Mouse (Mus musculus) limb, embryonic 14.5 days (tissue): ENCODE measurements around the gene Rab20. TPM values are rescaled to one million over a fixed set of nuclear protein-coding genes. Genes with fewer than 3 reads are reported as not detected.
A peak's percentile ranks its signal among the peaks of the same experiment; 100 is the strongest.
"Not testable (repeated sequence)": the region's sequence is repeated elsewhere in the genome, so short reads cannot be mapped to it uniquely, and the experiment has no call there.

ENCODE experiments used
- ATAC-seq: fragments of 200-750 bp; cut with Nextera tagmentation; 2 replicates; pipeline ENCODE4 v1.8.0; 2017; ENCODE audit warnings: low read depth, moderate number of reproducible peaks, moderate TSS enrichment; ENCODE audit not compliant: low FRiP score
- DNase-seq: peaks from one replicate; pipeline ENCODE4 v3.0.0-alpha.2; 2015; ENCODE audit warnings: low spot score
- H3K27ac ChIP-seq: fragments of 300-500 bp; sonication (generic); replicated peaks from 2 replicates; pipeline ENCODE4 v1.5.1; 2014; ENCODE audit warnings: low read depth, mild to moderate bottlenecking, low read length, moderate library complexity, mixed read lengths
- H3K27me3 ChIP-seq: fragments of 300-500 bp; sonication (generic); 2 replicates; pipeline ENCODE4 v1.6.1; 2014; ENCODE audit warnings: low read length, mixed read lengths; ENCODE audit not compliant: control insufficient read depth, insufficient read depth
- H3K36me3 ChIP-seq: fragments of 300-500 bp; sonication (generic); 2 replicates; pipeline ENCODE4 v1.6.1; 2014; ENCODE audit warnings: mild to moderate bottlenecking, low read length, moderate library complexity, mixed read lengths; ENCODE audit not compliant: control insufficient read depth, insufficient read depth
- H3K4me1 ChIP-seq: fragments of 300-500 bp; sonication (generic); 2 replicates; pipeline ENCODE4 v1.6.1; 2014; ENCODE audit warnings: antibody characterized with exemption, low read length, mixed read lengths; ENCODE audit not compliant: control insufficient read depth, insufficient read depth
- H3K4me2 ChIP-seq: fragments of 300-500 bp; sonication (generic); replicated peaks from 2 replicates; pipeline ENCODE4 v1.6.1; 2014; ENCODE audit warnings: low read depth, mild to moderate bottlenecking, low read length, moderate library complexity; ENCODE audit not compliant: severe bottlenecking
- H3K4me3 ChIP-seq: fragments of 300-500 bp; sonication (generic); replicated peaks from 2 replicates; pipeline ENCODE4 v1.5.1; 2014; ENCODE audit warnings: low read length
- H3K9ac ChIP-seq: fragments of 300-500 bp; sonication (generic); 2 replicates; pipeline ENCODE4 v1.6.1; 2014; ENCODE audit warnings: mild to moderate bottlenecking, low read depth, low read length, moderate library complexity; ENCODE audit not compliant: severe bottlenecking
- H3K9me3 ChIP-seq: fragments of 300-500 bp; sonication (generic); 2 replicates; pipeline ENCODE4 v1.6.1; 2016; ENCODE audit warnings: low read length; ENCODE audit not compliant: control insufficient read depth
- POLR2A ChIP-seq: fragments of 200-500 bp; IDR thresholded peaks from 2 replicates; pipeline ENCODE4 v1.8.0; 2012; ENCODE audit warnings: inconsistent platforms, mild to moderate bottlenecking, moderate library complexity, borderline replicate concordance; ENCODE audit not compliant: insufficient read depth, insufficient read length; ENCODE audit errors: extremely low read depth
- WGBS: fragments of 180-500 bp; shearing (Covaris S2); extraction: QIAGEN DNeasy Blood & Tissue Kit; methylation state at CpG from one replicate; pipeline ENCODE4 v1.1.7; 2014; 5-methylcytosine and 5-hydroxymethylcytosine counted together
- polyA plus RNA-seq, 2 experiments: library from polyadenylated mRNA; depleted of rRNA in 1 of 2; stranded (reverse) in 1 of 2; unstranded in 1 of 2; fragments of >200 nt; fragmentation: Nextera tagmentation in 1 of 2; extraction: Ambion mirVana in 1 of 2; gene quantifications; 2 replicates each; pipeline versions ENCODE4 v1.2.1 to v1.2.3; 2012 to 2014

The Rab20 gene
- polyA plus RNA-seq, 2 experiments, result 1.6 to 2.1 TPM

DNA sequence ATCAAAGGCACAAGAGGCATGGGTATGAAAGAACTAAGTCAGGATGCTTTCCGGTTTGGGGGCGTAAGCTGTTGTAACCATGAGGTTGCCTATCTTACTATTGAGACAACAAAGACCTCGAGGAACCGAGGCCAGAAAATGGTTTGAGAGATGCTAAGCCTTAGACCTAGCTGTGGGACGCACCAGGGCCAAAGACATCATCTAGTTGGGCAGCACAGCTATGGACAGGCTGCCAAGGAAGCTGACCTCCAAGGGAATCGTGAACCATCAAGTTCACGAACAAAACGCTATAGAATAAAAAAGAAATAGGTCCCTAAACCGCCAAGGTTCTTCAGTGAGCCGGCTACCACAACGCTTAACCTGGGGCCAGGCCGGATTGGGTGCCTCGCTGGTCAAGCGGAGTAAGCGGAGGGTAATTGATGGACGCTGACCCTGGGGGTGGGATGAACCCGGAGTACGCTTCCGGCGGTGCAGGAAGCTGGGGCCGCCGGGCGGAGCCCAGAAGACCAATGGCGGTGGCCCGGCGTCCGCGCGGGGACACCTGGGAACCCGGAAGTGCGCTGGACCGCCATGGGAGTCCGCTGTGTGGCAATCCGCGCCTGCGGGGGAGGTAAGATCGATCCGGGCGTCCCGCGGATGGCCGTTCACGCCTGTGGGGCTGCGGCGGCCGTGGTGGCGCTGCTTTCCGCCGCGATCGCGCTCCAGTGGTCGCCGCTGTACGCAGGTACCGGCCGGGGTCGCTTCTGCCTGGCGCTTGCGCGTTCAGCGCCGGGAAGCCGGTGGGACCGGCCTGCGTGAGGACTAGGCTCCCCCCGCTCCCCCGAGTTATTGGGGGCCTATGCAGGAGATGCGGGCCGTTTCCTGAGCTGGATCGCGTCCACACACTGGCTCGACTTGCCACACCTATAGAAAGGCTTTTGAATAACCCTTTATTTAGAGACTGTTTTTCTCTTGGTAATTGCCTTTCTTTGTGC, 18.8 kb upstream of the Rab20 start, which contains the start of gene Naxd:
Gene Naxd (plus strand): TSS at position 490 of the 974 bp plus-strand sequence.
- peaks cover 3% of the 10 kb centered on the region; the same call in 1 of the 2 replicates for H3K36me3 ChIP-seq
- peaks cover 12% of the 10 kb centered on the region for H3K4me1 ChIP-seq
- peak; percentile 91 for DNase-seq
- H3K27me3 ChIP-seq, result no peaks in the 10 kb centered on the region
- ATAC-seq, result peak; percentile 95
- peak within 1 kb of the TSS; percentile 33 for H3K27ac ChIP-seq
- peak within 1 kb of the TSS; percentile 78 for H3K4me2 ChIP-seq
- peak; percentile 69; the same call in 1 of the 2 replicates for TF ChIP-seq POLR2A
- H3K9ac ChIP-seq, result peak within 1 kb of the TSS; percentile 77
- 4% methylated on average over 59 of the region's 73 CpGs for whole genome bisulfite sequencing
- no peaks in the 10 kb centered on the region for H3K9me3 ChIP-seq
- H3K4me3 ChIP-seq, result peak within 1 kb of the TSS; percentile 87

DNA sequence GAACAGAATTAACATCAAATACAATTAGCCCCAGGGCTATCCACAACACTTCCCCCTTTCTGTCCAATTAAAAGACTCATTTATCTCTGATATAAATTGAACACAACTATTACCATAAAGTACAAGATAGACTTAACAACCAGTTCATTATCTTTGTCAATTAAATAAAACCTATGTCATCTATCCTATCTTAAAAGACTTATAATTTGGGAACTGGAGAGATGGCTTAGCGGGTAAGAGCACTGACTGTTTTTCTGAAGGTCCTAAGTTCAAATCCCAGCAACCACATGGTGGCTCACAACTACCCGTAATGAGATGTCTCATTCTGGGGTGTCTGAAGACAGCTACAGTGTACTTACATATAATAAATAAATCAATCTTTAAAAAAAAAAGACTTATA, 13.8 kb upstream of the Rab20 start:
- H3K4me2 ChIP-seq, H3K27ac ChIP-seq, DNase-seq, ATAC-seq, H3K27me3 ChIP-seq, H3K9ac ChIP-seq, H3K9me3 ChIP-seq, H3K4me3 ChIP-seq, H3K36me3 ChIP-seq, H3K4me1 ChIP-seq: not testable (repeated sequence)
- WGBS, result 84% methylated on average over 2 of the region's 2 CpGs

DNA sequence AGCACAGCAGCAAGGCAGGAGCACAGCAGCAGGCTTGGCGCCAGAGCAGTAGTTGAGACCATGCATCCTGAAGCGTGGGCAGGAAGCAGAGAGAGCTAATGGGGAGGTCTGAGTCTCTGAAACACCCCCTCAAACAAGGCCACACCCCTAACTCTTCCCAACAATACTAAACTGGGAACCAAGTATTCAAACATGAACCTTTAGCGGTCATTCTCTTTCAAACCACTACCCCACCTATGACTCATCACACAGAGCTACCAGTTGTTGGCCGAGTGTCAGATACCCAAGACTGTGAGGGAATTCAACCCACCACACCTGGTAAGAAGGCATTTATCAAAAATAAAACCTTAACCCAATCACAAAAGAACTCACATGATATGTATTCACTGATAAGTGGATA, 8.7 kb upstream of the Rab20 start:
- H3K27me3 ChIP-seq, result peaks cover 5% of the 10 kb centered on the region; the same call in 1 of the 2 replicates
- no peak for ATAC-seq
- H3K9ac ChIP-seq, result no peak overlapping the region
- WGBS, result 63% methylated on average over 4 of the region's 4 CpGs
- H3K36me3 ChIP-seq, result no peaks in the 10 kb centered on the region
- no peak overlapping the region for H3K27ac ChIP-seq
- no peaks in the 10 kb centered on the region for H3K4me1 ChIP-seq
- no peak for TF ChIP-seq POLR2A
- H3K4me2 ChIP-seq, result no peak overlapping the region
- no peaks in the 10 kb centered on the region for H3K9me3 ChIP-seq
- no peak overlapping the region for H3K4me3 ChIP-seq
- DNase-seq, result no peak

DNA sequence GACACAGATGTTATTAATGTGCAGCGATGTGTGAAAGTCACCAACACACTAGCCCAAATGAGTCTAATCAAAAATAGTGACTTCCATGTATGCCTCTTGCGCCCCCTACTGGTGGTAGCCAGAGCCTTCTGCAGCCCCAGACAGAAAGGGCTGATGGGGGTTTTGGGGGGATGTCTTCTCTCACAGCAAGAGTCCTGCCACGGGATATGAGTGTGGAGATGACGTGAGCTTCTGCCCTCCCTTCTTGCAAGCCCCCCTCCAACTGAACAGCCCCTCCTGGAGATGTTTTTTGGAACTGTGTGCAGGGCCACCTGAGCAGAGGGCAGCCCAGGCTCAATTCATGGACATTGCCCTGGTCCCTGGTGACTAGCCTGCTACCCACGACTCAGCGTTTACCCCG, 7.6 kb upstream of the Rab20 start:
- DNase-seq, result peak; percentile 65
- Histone ChIP-seq H3K27ac (no peak overlapping the region), H3K4me2 (no peak overlapping the region), H3K36me3 (no peaks in the 10 kb centered on the region), H3K9me3 (no peaks in the 10 kb centered on the region), H3K4me1 (no peaks in the 10 kb centered on the region), H3K9ac (no peak overlapping the region), H3K27me3 (peaks cover 5% of the 10 kb centered on the region; the same call in 1 of the 2 replicates), H3K4me3 (no peak overlapping the region)
- no peak for TF ChIP-seq POLR2A
- ATAC-seq, result no peak
- 24% methylated on average over 7 of the region's 7 CpGs for WGBS

GRCm38 (mm10) chr8:11482537-11482936, 4.0 kb upstream of the Rab20 start:
- Histone ChIP-seq H3K36me3 (no peaks in the 10 kb centered on the region), H3K4me1 (peaks cover 9% of the 10 kb centered on the region), H3K4me2 (no peak overlapping the region), H3K9me3 (no peaks in the 10 kb centered on the region), H3K9ac (no peak overlapping the region), H3K27me3 (peaks cover 24% of the 10 kb centered on the region), H3K4me3 (no peak overlapping the region), H3K27ac (no peak overlapping the region)
- ATAC-seq, result no peak
- no peak for DNase-seq
- no peak for TF ChIP-seq POLR2A
- WGBS, result 50% methylated on average over 3 of the region's 3 CpGs
